Mouse (Mus musculus) heart, postnatal 0 days (tissue): Measurements from ENCODE around the gene Ins2. TPM values are rescaled to one million over a fixed set of nuclear protein-coding genes. Genes with fewer than 3 reads are reported as not detected.

Experiments
- ATAC-seq: fragments of 200-750 bp; cut with Nextera tagmentation; 2 replicates; pipeline ENCODE4 v1.8.0; 2017; ENCODE audit warnings: low read depth, moderate number of reproducible peaks, moderate library complexity; ENCODE audit not compliant: insufficient read depth
- DNase-seq: peaks from one replicate; pipeline ENCODE4 v3.0.0-alpha.2; 2016; ENCODE audit warnings: low spot score
- H3K27ac ChIP-seq: fragments of 300-500 bp; sonication (generic); 2 replicates; pipeline ENCODE4 v1.5.1; 2014; ENCODE audit warnings: low read depth, mild to moderate bottlenecking
- H3K27me3 ChIP-seq: fragments of 300-500 bp; sonication (generic); 2 replicates; pipeline ENCODE4 v1.6.1; 2014; ENCODE audit warnings: low read length, mixed read lengths; ENCODE audit not compliant: control insufficient read depth, insufficient read depth
- H3K36me3 ChIP-seq: fragments of 300-500 bp; sonication (generic); replicated peaks from 2 replicates; pipeline ENCODE4 v1.6.1; 2014; ENCODE audit warnings: low read length, mixed read lengths; ENCODE audit not compliant: control insufficient read depth, insufficient read depth
- H3K4me1 ChIP-seq: fragments of 300-500 bp; sonication (generic); 2 replicates; pipeline ENCODE4 v1.6.1; 2014; ENCODE audit warnings: antibody characterized with exemption; ENCODE audit not compliant: control insufficient read depth, insufficient read depth
- H3K4me2 ChIP-seq: fragments of 300-500 bp; sonication (generic); 2 replicates; pipeline ENCODE4 v1.6.1; 2014; ENCODE audit warnings: low read depth, mild to moderate bottlenecking, low read length, moderate library complexity
- H3K4me3 ChIP-seq: fragments of 300-500 bp; sonication (generic); 2 replicates; pipeline ENCODE4 v1.5.1; 2014; ENCODE audit warnings: low read depth, low read length
- H3K9ac ChIP-seq: fragments of 300-500 bp; sonication (generic); replicated peaks from 2 replicates; pipeline ENCODE4 v1.6.1; 2014; ENCODE audit warnings: low read depth, low read length, mixed read lengths
- H3K9me3 ChIP-seq: fragments of 300-500 bp; sonication (generic); replicated peaks from 2 replicates; pipeline ENCODE4 v1.6.1; 2016; ENCODE audit warnings: low read length; ENCODE audit not compliant: control insufficient read depth
- CTCF ChIP-seq: IDR thresholded peaks from 2 replicates; pipeline ENCODE4 v1.5.1; 2016; ENCODE audit warnings: antibody characterized with exemption, control low read depth, low read depth
- EP300 ChIP-seq: IDR thresholded peaks from 2 replicates; pipeline ENCODE4 v1.6.1; 2016; ENCODE audit warnings: antibody characterized with exemption, low read depth
- WGBS: fragments of 180-500 bp; shearing (Covaris S2); extraction: QIAGEN DNeasy Blood & Tissue Kit; methylation state at CpG from one replicate; pipeline ENCODE4 v1.1.7; 2014; 5-methylcytosine and 5-hydroxymethylcytosine counted together
- polyA plus RNA-seq: library from polyadenylated mRNA; unstranded; fragments of >200 nt; fragmentation: Nextera tagmentation; extraction: Ambion mirVana; gene quantifications from 2 replicates; pipeline ENCODE4 v1.2.1, GENCODE M21; 2015
- total RNA-seq: library from RNA; depleted of rRNA; stranded (reverse); fragments of >200 nt; gene quantifications from 2 replicates; pipeline ENCODE4 v1.2.3, GENCODE M21; 2014; ENCODE audit warnings: low replicate concordance

Ins2 gene
- total and polyA plus RNA-seq, 2 experiments from 2014 or later = 0.85 TPM; not detected in 1

DNA sequence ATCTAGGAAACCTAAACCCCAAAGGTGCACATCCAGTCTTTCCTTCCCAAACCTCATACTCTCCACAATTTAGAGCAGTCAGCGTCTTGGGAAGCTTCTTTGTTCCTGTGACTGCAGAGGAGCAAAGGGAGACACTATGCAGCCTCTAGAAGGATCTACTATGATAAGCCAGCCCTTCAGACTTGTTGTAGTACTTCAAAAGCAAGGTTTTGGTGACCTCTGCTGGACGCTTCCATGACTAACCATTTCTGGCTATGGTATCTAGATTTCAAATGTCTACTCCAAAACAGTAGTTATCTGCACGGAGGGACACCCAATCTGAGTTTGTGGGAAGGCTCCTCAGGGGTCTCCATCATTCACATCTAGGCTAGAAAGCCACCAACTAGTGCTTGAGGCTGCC is 67.5 kb downstream of the Ins2 start:
- TF ChIP-seq EP300 = no peak
- TF ChIP-seq CTCF = peak; percentile 74
- no peaks in the 10 kb centered on the region for H3K36me3 ChIP-seq
- H3K4me2 ChIP-seq = no peak overlapping the region
- H3K27ac ChIP-seq = no peak overlapping the region
- H3K9me3 ChIP-seq = peaks cover 13% of the 10 kb centered on the region
- no peak overlapping the region for H3K9ac ChIP-seq
- 2% methylated on average over 3 of the region's 3 CpGs for WGBS
- DNase-seq (peak; percentile 65), ATAC-seq (peak; percentile 40; the same call in 1 of the 2 replicates)
- no peaks in the 10 kb centered on the region for H3K4me1 ChIP-seq
- no peak overlapping the region for H3K4me3 ChIP-seq
- no peaks in the 10 kb centered on the region for H3K27me3 ChIP-seq

DNA sequence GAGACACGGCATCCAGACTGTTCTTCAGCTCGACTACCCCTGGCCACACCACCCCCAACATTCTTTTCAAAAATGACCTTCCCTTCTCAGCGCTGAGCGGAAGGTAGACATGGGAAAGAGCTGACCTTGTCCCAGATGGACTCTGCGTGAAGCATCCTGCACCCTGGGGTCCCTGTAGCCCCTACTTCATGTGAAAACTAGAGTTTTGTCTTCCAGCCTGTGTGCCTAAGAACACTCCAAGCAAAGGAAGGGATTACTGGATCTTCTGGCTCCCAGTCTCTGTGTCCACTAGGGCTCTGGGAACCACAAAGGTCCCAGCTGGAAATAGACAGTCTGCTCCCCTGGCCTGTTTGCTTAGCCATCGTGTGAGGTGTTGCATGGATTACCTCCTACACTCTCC is 68.0 kb downstream of the Ins2 start:
- H3K4me1 ChIP-seq = no peaks in the 10 kb centered on the region
- WGBS = 57% methylated on average over 6 of the region's 6 CpGs
- no peak overlapping the region for H3K4me3 ChIP-seq
- H3K9me3 ChIP-seq = peaks cover 17% of the 10 kb centered on the region
- TF ChIP-seq EP300 = no peak
- TF ChIP-seq CTCF = no peak
- H3K9ac ChIP-seq = no peak overlapping the region
- no peaks in the 10 kb centered on the region for H3K27me3 ChIP-seq
- no peak overlapping the region for H3K4me2 ChIP-seq
- no peak overlapping the region for H3K27ac ChIP-seq
- DNase-seq (no peak), ATAC-seq (no peak)
- no peaks in the 10 kb centered on the region for H3K36me3 ChIP-seq

DNA sequence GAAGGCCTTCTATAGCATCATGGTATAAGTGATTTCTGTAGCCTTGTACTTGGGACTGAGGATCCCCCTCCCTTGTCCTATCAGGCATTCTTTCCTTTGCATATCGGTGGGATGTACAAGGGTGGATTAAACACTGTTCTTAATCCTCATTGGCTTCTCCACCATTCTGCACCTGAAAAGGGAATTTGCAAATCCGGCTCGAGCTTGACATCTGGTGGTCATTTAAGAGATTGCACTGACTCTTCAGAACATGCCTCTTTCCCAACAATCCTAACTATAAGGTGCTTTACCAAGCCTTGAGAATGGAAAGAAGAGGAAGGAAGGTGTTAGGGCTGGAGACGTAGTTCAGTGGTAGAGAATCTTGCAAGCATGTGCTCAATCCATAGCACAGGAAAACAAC is 71.1 kb downstream of the Ins2 start:
- Histone ChIP-seq H3K4me1 (no peaks in the 10 kb centered on the region), H3K27ac (no peak overlapping the region), H3K4me3 (no peak overlapping the region), H3K36me3 (no peaks in the 10 kb centered on the region), H3K27me3 (no peaks in the 10 kb centered on the region), H3K9ac (no peak overlapping the region), H3K4me2 (no peak overlapping the region), H3K9me3 (peaks cover 30% of the 10 kb centered on the region)
- WGBS = 13% methylated on average over 4 of the region's 4 CpGs
- no peak for DNase-seq
- ATAC-seq = no peak
- TF ChIP-seq CTCF (peak; percentile 79), EP300 (no peak)

DNA sequence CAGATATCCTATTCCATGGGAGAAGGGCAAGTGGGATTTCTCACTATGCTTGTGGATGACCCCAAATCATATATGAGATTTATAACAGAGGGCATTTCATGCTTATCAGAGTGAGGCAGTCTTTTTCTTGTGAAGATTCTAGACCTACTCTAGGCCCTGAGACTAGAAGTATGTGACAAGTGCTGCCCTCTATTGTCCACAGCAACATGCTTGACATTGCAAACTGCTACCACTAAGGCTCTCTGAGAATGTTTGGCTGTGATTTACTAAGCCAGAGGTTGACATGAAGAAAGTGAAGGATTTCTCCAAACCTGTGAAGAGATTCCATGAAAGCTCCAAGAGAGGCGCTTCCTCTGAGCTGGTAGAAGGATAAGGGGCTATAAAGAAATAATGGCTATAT is 72.1 kb downstream of the Ins2 start:
- TF ChIP-seq EP300 = no peak
- TF ChIP-seq CTCF = no peak

DNA sequence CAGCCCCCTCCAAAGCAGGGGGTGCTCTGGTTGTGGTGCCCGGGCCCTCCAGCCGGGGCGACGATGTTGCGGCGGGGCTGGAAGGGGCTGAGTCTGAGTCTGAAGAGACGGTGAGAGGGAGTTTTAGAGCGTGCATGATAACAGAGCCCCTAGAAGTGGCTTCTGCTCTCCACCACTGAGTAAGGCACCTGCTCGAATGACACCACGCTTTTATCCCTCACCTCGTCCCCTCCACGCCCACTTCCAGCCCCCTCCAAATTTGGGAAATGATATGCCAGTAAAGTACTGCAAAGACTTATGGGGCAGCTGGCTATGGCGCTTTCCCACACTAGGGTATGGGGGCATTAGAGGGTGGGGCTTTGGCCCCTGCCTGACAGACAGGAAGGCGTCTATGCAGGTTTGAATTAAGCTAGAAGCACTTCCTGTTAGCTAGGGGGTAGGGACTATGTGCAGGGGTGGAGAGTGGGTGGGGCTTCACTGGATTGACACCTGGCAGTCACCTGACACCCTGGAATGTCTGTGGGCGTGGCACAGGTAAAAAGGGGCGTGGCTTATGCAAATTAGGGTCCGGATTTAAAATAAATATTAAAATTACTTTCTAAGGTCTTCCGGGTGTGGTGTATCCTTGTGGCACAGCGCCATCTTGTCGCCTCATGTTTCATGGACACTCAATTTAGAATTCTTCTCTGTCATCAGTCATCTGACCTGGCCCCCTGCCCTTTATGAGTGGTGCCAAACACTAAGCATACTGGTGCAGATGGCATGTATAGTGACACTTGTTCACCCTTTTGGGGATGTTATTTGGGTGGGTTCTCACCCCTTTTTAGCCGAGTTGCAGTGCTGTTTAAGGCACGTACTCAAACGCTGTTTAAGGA is 73.2 kb downstream of the Ins2 start, which contains the start of gene Gm49394:
TSS of gene Gm49394 (minus strand) at position 192 of the 875 bp plus-strand sequence.
- DNase-seq = no peak
- no peak for TF ChIP-seq EP300
- TF ChIP-seq CTCF = no peak
- no peak within 1 kb of the TSS for H3K4me3 ChIP-seq
- H3K36me3 ChIP-seq = no peaks in the 10 kb centered on the region
- peaks cover 14% of the 10 kb centered on the region for H3K27me3 ChIP-seq
- no peak within 1 kb of the TSS for H3K9ac ChIP-seq
- no peak within 1 kb of the TSS for H3K27ac ChIP-seq
- ATAC-seq = no peak
- peaks cover 30% of the 10 kb centered on the region for H3K9me3 ChIP-seq
- 80% methylated on average over 23 of the region's 23 CpGs for WGBS
- no peaks in the 10 kb centered on the region for H3K4me1 ChIP-seq
- no peak within 1 kb of the TSS for H3K4me2 ChIP-seq

More for the DNA sequence above, 72.1 kb downstream of the Ins2 start:
- ATAC-seq = no peak
- 98% methylated on average over 1 of the region's 1 CpGs for WGBS
- Histone ChIP-seq H3K27ac (no peak overlapping the region), H3K4me2 (no peak overlapping the region), H3K9ac (no peak overlapping the region), H3K27me3 (peaks cover 3% of the 10 kb centered on the region), H3K9me3 (peaks cover 30% of the 10 kb centered on the region), H3K4me3 (no peak overlapping the region), H3K36me3 (no peaks in the 10 kb centered on the region), H3K4me1 (no peaks in the 10 kb centered on the region)
- DNase-seq = no peak
